Mouse (Mus musculus): ENCODE results near the gene Gm8237. TPM values are rescaled to one million over a fixed set of nuclear protein-coding genes. Genes with fewer than 3 reads are reported as not detected.
"Not testable (repeated sequence)": the region's sequence is repeated elsewhere in the genome, so short reads cannot be mapped to it uniquely, and the experiment has no call there.

Gene Gm8237
- polyA plus RNA-seq (2014; fragmentation: Nextera tagmentation; extraction: Ambion mirVana): 0.74 and 1.4 TPM in 2 replicates

DNA sequence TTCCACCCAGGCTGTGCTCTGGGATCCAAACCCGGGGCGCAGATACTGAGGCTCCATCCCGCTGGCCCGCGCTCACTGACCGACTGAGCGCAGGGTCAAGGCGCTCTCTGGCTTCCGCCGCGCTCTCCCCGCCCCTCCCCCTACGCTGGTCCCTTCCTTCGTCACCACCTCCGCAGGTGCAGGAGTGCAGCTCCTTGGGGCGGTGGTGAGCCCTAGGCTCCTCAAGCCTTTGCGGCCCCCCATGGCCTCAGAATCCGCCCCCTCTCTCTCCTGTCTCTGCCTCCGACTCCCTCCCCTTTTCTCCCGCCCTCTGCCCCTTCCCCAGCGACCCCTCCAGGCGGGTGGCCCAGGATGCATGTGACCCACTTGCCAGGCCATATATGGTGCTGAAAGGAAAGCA is at the start of gene Gm8237:
TSS of gene Gm8237 (minus strand) at position 142 of the 400 bp plus-strand sequence.
- not testable (repeated sequence) for H3K27ac ChIP-seq (replicated peaks; ENCODE audit: low read depth, low read length); H3K4me1 ChIP-seq (ENCODE audit: control insufficient read depth, insufficient read depth, low read length); H3K9me3 ChIP-seq (ENCODE audit: control insufficient read depth, low read length); ATAC-seq (ENCODE audit: low FRiP score, low TSS enrichment); H3K36me3 ChIP-seq (ENCODE audit: control insufficient read depth, insufficient read depth, low read length); H3K27me3 ChIP-seq (ENCODE audit: control insufficient read depth, insufficient read depth, low read length)
- 1% methylated on average over 20 of the region's 22 CpGs for WGBS
- peak within 1 kb of the TSS; percentile 43 for H3K4me3 ChIP-seq (replicated peaks; ENCODE audit: low read depth, low read length)
- peak; percentile 49 for DNase-seq
- H3K4me2 ChIP-seq (ENCODE audit: low read length): peak within 1 kb of the TSS; percentile 64
- H3K9ac ChIP-seq (replicated peaks; ENCODE audit: low read length): peak within 1 kb of the TSS; percentile 52

DNA sequence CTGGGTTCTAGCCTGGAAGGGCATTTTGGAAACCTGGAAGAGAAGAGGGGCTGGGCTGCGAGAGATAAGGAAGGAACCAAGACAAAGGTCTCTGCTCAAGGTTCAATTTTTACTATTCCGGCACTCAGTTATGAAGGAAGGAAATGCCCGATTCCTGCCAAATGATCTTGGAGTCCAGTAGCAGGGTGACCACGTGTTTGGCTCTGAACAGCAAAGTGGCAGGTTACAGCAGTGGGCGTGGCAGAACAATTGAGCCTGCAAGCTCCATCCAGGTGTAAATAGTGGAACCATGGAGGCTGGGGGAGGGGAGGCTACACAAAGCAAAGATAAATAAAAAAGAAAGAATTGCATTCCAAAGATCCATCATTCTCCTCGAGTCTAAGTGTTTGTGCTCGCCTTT is 43.1 kb upstream of the Gm8237 start:
- not testable (repeated sequence) for DNase-seq; H3K36me3 ChIP-seq (ENCODE audit: control insufficient read depth, insufficient read depth, low read length); H3K27ac ChIP-seq (replicated peaks; ENCODE audit: low read depth, low read length); H3K27me3 ChIP-seq (ENCODE audit: control insufficient read depth, insufficient read depth, low read length); H3K4me3 ChIP-seq (replicated peaks; ENCODE audit: low read depth, low read length); H3K9me3 ChIP-seq (ENCODE audit: control insufficient read depth, low read length); H3K4me2 ChIP-seq (ENCODE audit: low read length); H3K9ac ChIP-seq (replicated peaks; ENCODE audit: low read length); H3K4me1 ChIP-seq (ENCODE audit: control insufficient read depth, insufficient read depth, low read length); ATAC-seq (ENCODE audit: low FRiP score, low TSS enrichment)
- 81% methylated on average over 7 of the region's 7 CpGs for WGBS

DNA sequence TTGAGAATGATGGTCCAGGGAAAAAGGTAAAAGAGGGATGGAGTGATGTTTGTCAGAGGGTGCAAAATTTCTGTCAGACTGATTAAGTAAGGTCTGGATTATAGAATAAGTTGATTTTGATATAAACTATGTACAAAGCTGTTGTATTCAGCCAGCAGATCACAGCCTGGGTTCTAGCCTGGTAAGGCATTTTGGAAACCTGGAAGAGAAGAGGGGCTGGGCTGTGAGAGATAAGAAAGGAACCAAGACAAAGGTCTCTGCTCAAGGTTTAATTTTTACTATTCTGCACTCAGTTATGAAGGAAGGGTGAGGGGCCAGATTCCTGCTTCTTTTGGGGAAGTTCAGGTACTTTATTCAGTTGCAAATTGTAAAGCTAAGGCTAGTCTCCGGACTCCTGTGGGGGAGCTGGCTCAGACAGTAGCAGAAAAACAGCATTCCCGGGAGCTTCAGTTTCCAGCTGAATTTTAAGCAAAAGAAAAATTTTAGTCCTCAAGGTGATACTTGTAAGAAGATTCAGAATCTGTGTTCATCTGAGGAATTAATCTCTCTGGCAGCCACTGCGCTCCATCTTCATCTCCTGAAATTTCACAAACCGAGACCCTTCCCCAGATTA is 38.3 kb upstream of the Gm8237 start:
- not testable (repeated sequence) for H3K4me1 ChIP-seq (ENCODE audit: control insufficient read depth, insufficient read depth, low read length); H3K4me3 ChIP-seq (replicated peaks; ENCODE audit: low read depth, low read length); H3K9me3 ChIP-seq (ENCODE audit: control insufficient read depth, low read length); H3K9ac ChIP-seq (replicated peaks; ENCODE audit: low read length); H3K36me3 ChIP-seq (ENCODE audit: control insufficient read depth, insufficient read depth, low read length); H3K27ac ChIP-seq (replicated peaks; ENCODE audit: low read depth, low read length); DNase-seq; ATAC-seq (ENCODE audit: low FRiP score, low TSS enrichment); H3K27me3 ChIP-seq (ENCODE audit: control insufficient read depth, insufficient read depth, low read length); H3K4me2 ChIP-seq (ENCODE audit: low read length)
- WGBS: 78% methylated on average over 4 of the region's 4 CpGs

DNA sequence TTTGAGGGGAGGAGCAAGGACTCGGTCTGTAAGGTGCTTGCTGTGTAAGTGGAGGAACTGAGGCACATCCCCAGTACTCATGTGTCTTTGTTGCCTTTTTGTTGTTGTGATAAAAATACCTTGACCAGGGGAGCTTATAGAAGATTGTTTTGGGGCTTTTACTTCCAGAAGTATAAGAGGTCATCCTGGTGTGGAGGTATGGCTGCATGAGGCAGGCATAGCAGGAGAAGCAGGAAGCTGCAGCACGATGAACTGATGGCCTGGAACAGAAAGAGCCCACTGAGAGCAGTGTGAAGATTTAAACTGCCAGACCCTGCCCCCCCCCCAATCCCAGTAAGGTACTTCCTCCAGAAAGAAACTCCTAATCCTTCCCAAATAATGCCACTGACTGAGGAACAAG is 33.5 kb upstream of the Gm8237 start:
- not testable (repeated sequence) for H3K4me1 ChIP-seq (ENCODE audit: control insufficient read depth, insufficient read depth, low read length); H3K9me3 ChIP-seq (ENCODE audit: control insufficient read depth, low read length); H3K4me2 ChIP-seq (ENCODE audit: low read length); DNase-seq; H3K27me3 ChIP-seq (ENCODE audit: control insufficient read depth, insufficient read depth, low read length); H3K9ac ChIP-seq (replicated peaks; ENCODE audit: low read length); H3K36me3 ChIP-seq (ENCODE audit: control insufficient read depth, insufficient read depth, low read length); ATAC-seq (ENCODE audit: low FRiP score, low TSS enrichment); H3K27ac ChIP-seq (replicated peaks; ENCODE audit: low read depth, low read length); H3K4me3 ChIP-seq (replicated peaks; ENCODE audit: low read depth, low read length)
- WGBS: 67% methylated on average over 2 of the region's 2 CpGs

DNA sequence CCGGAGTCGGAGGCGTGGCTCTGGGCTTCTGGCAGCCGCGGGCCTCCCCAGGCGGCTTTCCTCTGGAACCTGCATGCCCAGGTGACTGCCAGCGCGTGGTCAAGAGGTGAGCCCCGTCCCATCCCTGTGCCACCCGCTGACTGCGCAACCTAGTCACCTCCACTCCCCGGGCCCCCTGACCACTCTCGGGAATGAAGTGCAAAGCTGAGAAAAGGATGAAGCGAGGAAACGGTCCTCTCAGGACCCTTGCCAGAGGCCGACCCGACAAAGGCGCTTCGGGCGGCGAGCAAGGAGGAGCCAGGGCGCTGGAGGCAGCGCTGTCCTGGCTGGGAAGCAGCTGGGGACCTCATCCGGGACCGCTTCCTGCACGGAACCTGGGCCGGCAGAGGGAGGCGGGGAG is 391 bp downstream of the Gm8237 start:
- H3K9me3 ChIP-seq (ENCODE audit: control insufficient read depth, low read length); ATAC-seq (ENCODE audit: low FRiP score, low TSS enrichment); H3K36me3 ChIP-seq (ENCODE audit: control insufficient read depth, insufficient read depth, low read length); H3K4me1 ChIP-seq (ENCODE audit: control insufficient read depth, insufficient read depth, low read length); H3K27me3 ChIP-seq (ENCODE audit: control insufficient read depth, insufficient read depth, low read length); H3K27ac ChIP-seq (replicated peaks; ENCODE audit: low read depth, low read length): not testable (repeated sequence)
- WGBS: 5% methylated on average over 22 of the region's 28 CpGs
- Histone ChIP-seq H3K4me3 (replicated peaks; ENCODE audit: low read depth, low read length) (peak overlapping the region; percentile 43), H3K9ac (replicated peaks; ENCODE audit: low read length) (peak overlapping the region; percentile 52), H3K4me2 (ENCODE audit: low read length) (peak overlapping the region; percentile 64)
- peak; percentile 32 for DNase-seq

DNA sequence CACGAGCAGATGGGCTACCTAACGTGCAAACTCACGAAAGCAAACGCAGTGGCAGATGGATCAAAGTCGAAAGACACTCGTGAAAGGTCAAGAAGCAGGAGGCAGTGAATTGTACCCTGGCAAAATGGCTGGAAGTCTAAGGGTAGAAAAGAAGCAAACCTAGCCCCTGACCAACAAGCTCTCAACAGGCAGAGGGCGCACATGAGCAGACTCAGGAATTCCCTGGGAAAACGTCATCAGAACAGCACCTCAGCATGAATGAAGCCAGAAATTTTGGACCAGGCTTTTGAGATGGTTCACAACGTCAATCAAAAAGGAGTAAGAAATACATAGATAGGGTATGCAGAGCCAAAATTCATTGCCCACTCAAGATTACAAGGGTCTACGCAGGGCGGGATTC is 1.0 kb downstream of the Gm8237 start:
- H3K9me3 ChIP-seq (ENCODE audit: control insufficient read depth, low read length); H3K4me3 ChIP-seq (replicated peaks; ENCODE audit: low read depth, low read length); H3K4me1 ChIP-seq (ENCODE audit: control insufficient read depth, insufficient read depth, low read length); H3K27ac ChIP-seq (replicated peaks; ENCODE audit: low read depth, low read length); H3K9ac ChIP-seq (replicated peaks; ENCODE audit: low read length); H3K36me3 ChIP-seq (ENCODE audit: control insufficient read depth, insufficient read depth, low read length); ATAC-seq (ENCODE audit: low FRiP score, low TSS enrichment); H3K27me3 ChIP-seq (ENCODE audit: control insufficient read depth, insufficient read depth, low read length): not testable (repeated sequence)
- peak overlapping the region; percentile 29; the same call in 1 of the 2 replicates for H3K4me2 ChIP-seq (ENCODE audit: low read length)
- DNase-seq: peak; percentile 91
- 6% methylated on average over 5 of the region's 11 CpGs for WGBS

DNA sequence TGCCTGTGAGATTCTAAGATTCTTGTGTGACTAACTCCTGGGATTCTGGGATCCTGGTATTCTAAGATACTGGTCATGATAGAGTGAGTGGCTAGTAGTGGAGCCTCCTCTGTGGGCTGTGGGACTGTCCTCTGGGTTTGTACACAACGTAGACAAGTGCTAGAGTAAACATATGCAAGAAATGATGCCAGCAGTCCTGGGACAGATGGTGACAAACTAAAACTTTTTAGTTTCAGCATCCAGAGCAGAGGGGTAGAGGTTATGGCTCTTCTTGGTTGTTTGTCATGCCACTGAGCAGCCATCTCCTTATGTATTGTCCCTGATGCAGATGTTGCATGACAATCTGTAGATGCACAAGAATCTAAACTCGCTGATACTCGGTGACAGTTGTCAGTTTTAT is 24.3 kb downstream of the Gm8237 start:
- not testable (repeated sequence) for H3K9ac ChIP-seq (replicated peaks; ENCODE audit: low read length); H3K27ac ChIP-seq (replicated peaks; ENCODE audit: low read depth, low read length); H3K9me3 ChIP-seq (ENCODE audit: control insufficient read depth, low read length); H3K27me3 ChIP-seq (ENCODE audit: control insufficient read depth, insufficient read depth, low read length); H3K4me2 ChIP-seq (ENCODE audit: low read length); ATAC-seq (ENCODE audit: low FRiP score, low TSS enrichment); DNase-seq; H3K4me1 ChIP-seq (ENCODE audit: control insufficient read depth, insufficient read depth, low read length); H3K36me3 ChIP-seq (ENCODE audit: control insufficient read depth, insufficient read depth, low read length); H3K4me3 ChIP-seq (replicated peaks; ENCODE audit: low read depth, low read length)
- 87% methylated on average over 3 of the region's 3 CpGs for WGBS

DNA sequence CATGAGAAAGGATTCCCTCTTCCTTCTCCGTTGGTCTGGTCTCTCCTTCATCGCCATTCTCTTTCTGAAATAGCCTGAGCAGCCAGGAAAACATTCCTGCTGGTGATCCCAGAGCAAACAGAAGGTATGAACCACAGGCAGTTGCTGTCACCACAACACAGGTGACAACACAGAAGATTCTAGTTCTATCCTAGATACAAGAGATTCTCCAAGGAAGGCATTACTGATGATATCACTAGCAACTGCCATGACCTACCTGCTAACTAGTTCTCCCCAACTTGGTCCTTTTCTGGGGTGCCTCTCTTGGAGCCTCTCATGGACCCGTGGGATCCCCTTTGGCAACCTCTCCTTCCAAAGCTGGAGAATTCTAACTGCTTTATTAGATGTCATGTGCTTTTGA is 50.0 kb downstream of the Gm8237 start, which contains the start of gene Gm3424:
TSS of gene Gm3424 (minus strand) at position 101 of the 400 bp plus-strand sequence.
- WGBS: no CpG with 5 or more reads among the region's 3 CpGs

DNA sequence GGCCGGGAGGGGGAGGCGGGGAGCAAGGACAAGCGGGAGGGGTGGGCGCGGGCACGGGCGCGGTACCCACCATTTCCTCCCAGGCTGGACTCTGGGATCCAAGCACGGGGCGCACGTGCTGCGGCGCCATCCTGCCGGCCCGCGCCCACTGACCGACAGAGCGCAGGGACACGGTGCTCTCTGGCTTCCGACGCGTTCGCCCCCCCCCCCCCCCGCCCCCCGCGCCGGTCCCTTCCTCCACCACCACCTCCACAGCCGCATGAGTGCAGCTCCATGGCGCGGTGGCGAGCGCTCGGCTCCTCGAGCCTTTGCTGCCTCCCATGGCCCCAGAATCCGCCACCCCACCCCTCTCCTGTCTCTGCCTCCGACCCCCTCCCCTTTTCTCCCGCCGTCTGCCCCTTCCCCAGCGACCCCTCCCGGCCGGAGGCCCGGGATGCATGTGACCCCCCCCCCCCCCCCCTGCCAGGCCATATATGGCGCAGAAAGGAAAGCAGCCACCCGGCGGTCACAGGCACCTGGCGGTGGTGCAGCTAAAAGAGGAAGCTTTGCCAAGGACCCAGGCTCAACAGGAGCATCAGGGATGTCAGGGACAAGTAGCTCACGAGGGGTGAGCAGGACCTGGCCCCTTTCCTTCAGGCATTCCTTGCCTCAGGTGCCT is 67.4 kb downstream of the Gm8237 start:
- H3K4me2 ChIP-seq (ENCODE audit: low read length); H3K27ac ChIP-seq (replicated peaks; ENCODE audit: low read depth, low read length); H3K9me3 ChIP-seq (ENCODE audit: control insufficient read depth, low read length); H3K4me3 ChIP-seq (replicated peaks; ENCODE audit: low read depth, low read length); DNase-seq; H3K9ac ChIP-seq (replicated peaks; ENCODE audit: low read length); H3K36me3 ChIP-seq (ENCODE audit: control insufficient read depth, insufficient read depth, low read length); H3K4me1 ChIP-seq (ENCODE audit: control insufficient read depth, insufficient read depth, low read length); ATAC-seq (ENCODE audit: low FRiP score, low TSS enrichment); H3K27me3 ChIP-seq (ENCODE audit: control insufficient read depth, insufficient read depth, low read length): not testable (repeated sequence)
- WGBS: no CpG with 5 or more reads among the region's 47 CpGs

More for the DNA sequence above, 50.0 kb downstream of the Gm8237 start, which contains the start of gene Gm3424:
- ATAC-seq (ENCODE audit: low FRiP score, low TSS enrichment); H3K9me3 ChIP-seq (ENCODE audit: control insufficient read depth, low read length); H3K9ac ChIP-seq (replicated peaks; ENCODE audit: low read length); H3K27me3 ChIP-seq (ENCODE audit: control insufficient read depth, insufficient read depth, low read length); H3K36me3 ChIP-seq (ENCODE audit: control insufficient read depth, insufficient read depth, low read length); H3K4me3 ChIP-seq (replicated peaks; ENCODE audit: low read depth, low read length); H3K4me1 ChIP-seq (ENCODE audit: control insufficient read depth, insufficient read depth, low read length); H3K27ac ChIP-seq (replicated peaks; ENCODE audit: low read depth, low read length); DNase-seq; H3K4me2 ChIP-seq (ENCODE audit: low read length): not testable (repeated sequence)

Measured in midbrain, embryonic 14.5 days (tissue).